Mouse (Mus musculus): ENCODE measurements at regions not wholly inside any gene's neighbourhood (a gene's known extent, or its start where the extent isn't known, plus 50 kb on each side); places are given as distances from the start of the nearest gene placed in this dataset.

DNA sequence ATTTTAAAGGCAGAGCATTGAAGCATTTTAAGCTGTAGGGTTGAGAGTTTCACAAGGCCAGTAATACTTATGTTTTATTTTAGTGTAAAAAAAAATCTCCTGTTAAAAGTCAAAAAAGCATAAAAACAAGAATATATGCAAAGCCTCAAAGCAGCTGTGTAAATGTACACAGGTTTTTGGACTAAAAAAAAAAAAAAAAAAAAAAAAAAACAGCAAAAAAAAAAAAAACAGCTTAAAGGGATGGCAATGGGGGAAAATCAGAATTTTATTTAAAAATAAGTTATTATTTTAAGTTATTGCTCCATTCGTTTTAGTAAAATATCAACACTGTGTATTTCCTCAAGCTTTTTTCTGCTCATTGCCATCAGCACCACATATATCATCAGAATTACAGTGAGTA is 181.8 kb upstream of the Arhgap18 start:
- TF ChIP-seq TAL1 (IDR thresholded peaks at IDR 0.05; ENCODE audit: low read length) (no peak), GATA1 (IDR thresholded peaks at IDR 0.05; ENCODE audit: low read length) (no peak)
